Mouse (Mus musculus): ENCODE measurements around the gene Spns2. TPM values are rescaled to one million over a fixed set of nuclear protein-coding genes. Genes with fewer than 3 reads are reported as not detected.
"Not testable (repeated sequence)": the region's sequence is repeated elsewhere in the genome, so short reads cannot be mapped to it uniquely, and the experiment has no call there.

Spns2 gene
- polyA plus RNA-seq, 1 experiment from 2014 or later = 1.9 TPM

DNA sequence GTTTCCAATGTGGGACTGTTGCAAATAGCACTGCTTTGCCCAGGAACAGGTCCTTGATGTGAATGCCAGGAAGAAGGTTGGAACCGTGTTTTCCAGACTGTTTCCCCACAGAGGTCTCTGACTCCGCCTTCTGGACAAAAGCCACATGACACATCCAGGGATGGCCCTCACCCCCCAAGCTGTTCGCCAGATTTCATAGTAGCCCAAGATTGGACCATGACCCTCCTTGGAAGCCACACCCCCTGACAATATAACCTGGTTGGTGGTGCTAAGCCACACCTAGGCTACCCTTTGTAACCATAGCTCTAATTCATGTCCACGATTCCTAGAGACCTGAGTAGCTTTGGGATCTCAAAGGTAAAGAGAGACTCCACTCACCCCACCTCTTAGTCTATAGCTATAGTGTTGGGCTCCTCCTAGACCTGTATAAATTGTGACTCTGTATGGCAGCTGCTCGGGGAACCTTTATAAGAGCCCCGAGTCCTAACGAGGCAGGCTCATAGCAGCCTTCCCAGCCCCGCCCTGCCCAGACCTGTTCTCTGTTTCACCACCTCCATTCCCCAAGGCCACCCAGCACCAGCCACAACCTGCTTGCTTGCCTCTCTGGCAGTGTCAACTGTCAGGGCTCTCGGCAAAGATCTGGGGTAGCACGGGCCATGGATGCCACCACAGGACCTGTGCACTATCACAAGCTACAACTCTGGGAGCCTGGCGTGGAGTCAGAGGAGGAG is 54.6 kb downstream of the Spns2 start, which contains the start of gene Ggt6:
Ggt6 (plus strand) TSS at position 564 of the 731 bp plus-strand sequence.
- H3K4me2 ChIP-seq = no peak within 1 kb of the TSS
- no peak within 1 kb of the TSS for H3K9ac ChIP-seq
- no peak; the same call in 1 of the 2 replicates for ATAC-seq (ENCODE audit: extremely low read depth, insufficient number of reproducible peaks, low FRiP score, low TSS enrichment)
- H3K4me1 ChIP-seq = peaks cover 20% of the 10 kb centered on the region
- no peaks in the 10 kb centered on the region for H3K36me3 ChIP-seq
- WGBS = 52% methylated on average over 11 of the region's 11 CpGs
- H3K9me3 ChIP-seq = no peaks in the 10 kb centered on the region
- no peak within 1 kb of the TSS for H3K4me3 ChIP-seq
- no peak within 1 kb of the TSS for H3K27ac ChIP-seq (replicated peaks)
- 0 out of 2 replicates have a peak, but pooled peaks cover 6% of the 10 kb centered on the region for H3K27me3 ChIP-seq (replicated peaks)

DNA sequence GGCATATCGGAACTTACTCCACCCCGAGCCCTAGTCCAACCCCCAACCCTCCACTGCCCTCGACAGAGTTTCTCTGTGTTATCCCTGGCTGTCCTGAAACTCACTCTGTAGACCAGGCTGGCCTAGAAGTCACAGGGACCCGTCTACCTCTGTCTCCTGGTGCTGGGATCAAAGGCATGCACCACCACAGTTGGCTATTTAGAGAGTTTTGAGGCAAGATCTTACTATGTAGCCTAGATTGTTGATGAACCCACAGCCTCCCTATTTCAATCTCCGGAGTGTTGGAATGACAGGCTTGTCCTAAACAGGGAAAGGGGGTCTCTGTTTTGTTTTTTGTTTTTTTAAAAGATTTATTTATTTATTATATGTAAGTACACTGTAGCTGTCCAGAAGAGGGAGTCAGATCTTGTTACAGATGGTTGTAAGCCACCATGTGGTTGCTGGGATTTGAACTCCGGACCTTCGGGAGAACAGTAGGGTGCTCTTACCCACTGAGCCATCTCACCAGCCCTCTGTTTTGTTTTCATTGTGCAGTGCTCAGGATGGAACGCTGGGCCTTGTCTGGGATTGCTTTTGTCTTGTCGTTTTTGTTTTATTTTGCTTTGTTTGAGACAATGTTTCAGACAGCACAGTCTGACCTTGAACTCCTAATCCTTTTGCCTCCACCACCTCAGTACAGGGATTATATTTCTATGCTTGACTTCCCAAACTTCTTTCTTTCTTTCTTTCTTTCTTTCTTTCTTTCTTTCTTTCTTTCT is 59.2 kb downstream of the Spns2 start:
- WGBS = 59% methylated on average over 9 of the region's 9 CpGs
- not testable (repeated sequence) for H3K27ac ChIP-seq (replicated peaks); H3K9me3 ChIP-seq; ATAC-seq (ENCODE audit: extremely low read depth, insufficient number of reproducible peaks, low FRiP score, low TSS enrichment); H3K9ac ChIP-seq; H3K4me2 ChIP-seq; H3K36me3 ChIP-seq; H3K4me3 ChIP-seq; H3K27me3 ChIP-seq (replicated peaks)
- H3K4me1 ChIP-seq = peaks cover 10% of the 10 kb centered on the region

DNA sequence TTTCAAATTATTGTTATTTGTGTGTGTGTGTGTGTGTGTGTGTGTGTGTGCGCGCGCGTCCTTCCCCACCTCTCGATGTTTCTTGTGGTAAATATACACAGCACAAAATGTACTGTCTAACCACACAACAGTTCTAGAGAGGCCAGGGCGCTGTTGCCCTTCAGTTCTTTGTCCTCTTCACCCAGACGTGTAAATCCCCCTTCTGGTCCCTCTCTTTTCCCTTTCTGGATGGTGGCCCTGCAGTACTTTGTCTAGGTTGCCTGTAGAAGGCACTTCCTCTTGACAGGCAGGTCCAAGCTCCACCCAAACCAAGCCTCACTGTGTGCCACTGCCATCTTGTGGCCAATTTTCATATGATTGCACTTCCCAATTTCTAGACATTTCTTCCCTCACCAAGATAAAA is 60.4 kb downstream of the Spns2 start:
- peak overlapping the region; percentile 57 for H3K4me2 ChIP-seq
- H3K4me3 ChIP-seq = peak overlapping the region; percentile 28
- no peak overlapping the region for H3K27ac ChIP-seq (replicated peaks)
- H3K9ac ChIP-seq = no peak overlapping the region
- H3K36me3 ChIP-seq = no peaks in the 10 kb centered on the region
- 33% methylated on average over 7 of the region's 7 CpGs for WGBS
- H3K9me3 ChIP-seq = no peaks in the 10 kb centered on the region
- H3K27me3 ChIP-seq (replicated peaks) = no peaks in the 10 kb centered on the region
- 0 out of 2 replicates have a peak, but pooled peaks have one; percentile 51 for ATAC-seq (ENCODE audit: extremely low read depth, insufficient number of reproducible peaks, low FRiP score, low TSS enrichment)
- H3K4me1 ChIP-seq = no peaks in the 10 kb centered on the region

DNA sequence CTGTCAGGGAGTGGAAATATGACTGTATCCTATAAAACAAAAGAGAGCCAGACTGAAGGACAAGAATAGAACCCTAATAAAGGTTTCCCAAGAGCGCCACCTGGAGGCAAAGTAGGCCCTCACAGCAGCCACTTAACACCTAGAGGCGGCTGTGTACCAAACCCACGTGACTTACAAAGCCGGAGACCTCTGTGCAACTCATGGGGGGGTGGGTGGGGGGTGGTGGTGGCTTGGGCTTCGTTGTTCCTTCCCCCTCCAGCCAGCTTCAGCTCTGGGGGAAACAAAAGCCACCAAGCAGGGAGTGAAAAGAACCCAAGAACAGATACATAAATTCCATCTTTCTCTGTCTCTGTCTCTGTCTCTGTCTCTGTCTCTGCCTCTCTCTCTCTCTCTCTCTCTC is 61.0 kb downstream of the Spns2 start:
- no peaks in the 10 kb centered on the region for H3K36me3 ChIP-seq
- no peaks in the 10 kb centered on the region for H3K27me3 ChIP-seq (replicated peaks)
- H3K4me1 ChIP-seq = no peaks in the 10 kb centered on the region
- WGBS = 4% methylated on average over 5 of the region's 5 CpGs
- no peak overlapping the region for H3K27ac ChIP-seq (replicated peaks)
- no peak overlapping the region for H3K9ac ChIP-seq
- no peaks in the 10 kb centered on the region for H3K9me3 ChIP-seq
- no peak overlapping the region for H3K4me3 ChIP-seq
- H3K4me2 ChIP-seq = peak overlapping the region; percentile 57
- ATAC-seq (ENCODE audit: extremely low read depth, insufficient number of reproducible peaks, low FRiP score, low TSS enrichment) = no peak

DNA sequence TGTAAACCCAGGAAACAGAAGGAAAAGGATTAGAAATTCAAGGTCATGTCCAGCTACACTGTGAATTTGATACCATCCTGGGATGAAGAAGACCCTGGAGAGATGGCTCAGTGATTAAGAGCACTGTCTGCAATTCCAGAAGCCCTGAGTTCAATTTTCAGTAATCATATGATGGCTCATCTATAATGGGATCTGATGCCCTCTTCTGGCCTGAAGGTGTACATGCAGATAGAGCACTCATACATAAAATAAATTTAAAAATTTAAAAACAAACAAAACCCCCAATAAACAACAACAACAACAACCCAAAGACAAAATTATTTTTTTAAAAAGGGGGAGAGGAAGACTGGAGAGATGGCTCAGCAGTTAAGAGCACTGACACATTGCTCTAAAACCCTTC is 62.8 kb downstream of the Spns2 start:
- Histone ChIP-seq H3K27me3 (replicated peaks) (no peaks in the 10 kb centered on the region), H3K4me2 (no peak overlapping the region), H3K4me1 (no peaks in the 10 kb centered on the region), H3K36me3 (no peaks in the 10 kb centered on the region), H3K4me3 (no peak overlapping the region), H3K9ac (no peak overlapping the region), H3K9me3 (no peaks in the 10 kb centered on the region), H3K27ac (replicated peaks) (no peak overlapping the region)
- no peak for ATAC-seq (ENCODE audit: extremely low read depth, insufficient number of reproducible peaks, low FRiP score, low TSS enrichment)

DNA sequence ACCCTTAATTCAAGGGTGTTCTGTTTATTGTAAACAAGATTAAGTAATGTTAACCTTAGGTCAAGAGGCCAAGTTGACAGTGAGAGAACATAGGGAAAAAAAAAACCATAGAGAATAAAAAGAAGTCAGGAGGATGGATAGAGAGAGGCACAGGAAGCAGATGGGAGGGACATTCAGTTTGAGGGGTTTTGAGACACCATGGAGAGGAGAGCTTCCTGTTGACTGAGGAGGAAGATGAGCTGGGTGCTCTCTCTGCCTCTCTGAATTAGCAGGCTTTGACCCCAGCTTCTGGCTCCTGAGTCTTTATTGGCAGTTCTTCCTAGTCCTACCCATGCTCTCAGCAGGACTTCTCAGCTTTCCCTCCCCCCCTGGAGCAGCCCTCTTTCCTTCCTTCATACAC is 64.5 kb downstream of the Spns2 start:
- no peak for ATAC-seq (ENCODE audit: extremely low read depth, insufficient number of reproducible peaks, low FRiP score, low TSS enrichment)
- Histone ChIP-seq H3K9me3 (no peaks in the 10 kb centered on the region), H3K9ac (no peak overlapping the region), H3K4me1 (no peaks in the 10 kb centered on the region), H3K4me3 (no peak overlapping the region), H3K36me3 (no peaks in the 10 kb centered on the region), H3K27ac (replicated peaks) (no peak overlapping the region), H3K27me3 (replicated peaks) (no peaks in the 10 kb centered on the region), H3K4me2 (no peak overlapping the region)

DNA sequence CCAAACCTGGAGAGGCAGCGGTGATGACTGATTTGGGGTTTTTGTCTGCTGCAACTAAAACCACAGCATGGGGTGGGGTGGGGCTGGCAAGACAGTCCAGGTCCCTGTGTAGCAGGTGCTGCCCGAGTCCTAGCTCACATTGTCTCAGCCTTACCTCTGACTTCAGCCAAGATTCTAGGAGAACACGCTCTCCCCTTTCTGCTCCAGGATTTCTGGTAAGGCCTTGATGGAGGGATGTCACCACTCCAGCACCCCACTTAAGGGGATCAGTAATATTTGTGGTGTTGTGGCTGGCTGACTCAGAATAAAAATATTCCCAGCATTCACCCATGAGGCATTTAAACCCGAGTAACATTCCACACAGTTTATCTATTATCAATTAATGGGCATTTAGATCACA is 66.0 kb downstream of the Spns2 start:
- Histone ChIP-seq H3K36me3 (no peaks in the 10 kb centered on the region), H3K27me3 (replicated peaks) (no peaks in the 10 kb centered on the region), H3K4me2 (no peak overlapping the region), H3K9ac (no peak overlapping the region), H3K9me3 (no peaks in the 10 kb centered on the region), H3K4me3 (no peak overlapping the region), H3K27ac (replicated peaks) (no peak overlapping the region), H3K4me1 (peaks cover under 1% of the 10 kb centered on the region; the same call in 1 of the 2 replicates)
- 77% methylated on average over 4 of the region's 4 CpGs for WGBS
- ATAC-seq (ENCODE audit: extremely low read depth, insufficient number of reproducible peaks, low FRiP score, low TSS enrichment) = no peak

DNA sequence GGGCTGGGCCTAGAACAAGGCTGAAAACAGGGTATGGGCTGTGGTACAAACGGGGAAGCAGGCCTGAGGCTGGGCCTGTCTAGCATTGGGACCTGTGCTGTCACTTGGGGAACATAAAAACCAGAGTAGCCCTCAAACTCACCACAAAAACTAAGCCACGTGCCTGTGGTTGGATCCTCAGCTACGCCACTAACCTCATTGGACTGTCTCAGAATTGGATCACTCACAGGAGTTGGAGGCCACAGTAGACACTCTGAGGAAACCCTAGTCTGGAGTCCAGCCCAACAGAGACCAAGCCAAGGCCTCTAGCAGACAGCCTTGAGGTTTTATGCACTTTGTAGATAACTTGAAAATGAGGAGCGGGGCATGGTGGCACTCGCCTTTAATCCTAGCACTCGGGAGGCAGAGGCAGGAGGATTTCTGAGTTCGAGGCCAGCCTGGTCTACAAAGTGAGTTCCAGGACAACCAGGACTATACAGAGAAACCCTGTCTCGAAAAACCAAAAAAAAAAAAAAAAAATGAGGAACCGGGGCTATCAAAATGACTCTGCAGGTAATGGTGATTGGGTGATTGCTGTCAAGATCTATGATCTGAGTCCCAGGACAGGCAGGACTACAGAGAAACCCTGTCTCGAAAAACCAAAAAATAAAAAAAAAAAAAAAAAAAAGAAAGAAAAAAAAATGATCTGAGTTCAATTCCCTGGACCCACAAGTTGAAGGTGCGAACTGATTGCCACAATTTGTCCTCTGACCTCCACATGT is 68.0 kb downstream of the Spns2 start:
- Histone ChIP-seq H3K4me3 (no peak overlapping the region), H3K27ac (replicated peaks) (no peak overlapping the region), H3K4me2 (no peak overlapping the region), H3K9me3 (no peaks in the 10 kb centered on the region), H3K9ac (no peak overlapping the region), H3K4me1 (peaks cover 21% of the 10 kb centered on the region), H3K36me3 (no peaks in the 10 kb centered on the region), H3K27me3 (replicated peaks) (no peaks in the 10 kb centered on the region)
- ATAC-seq (ENCODE audit: extremely low read depth, insufficient number of reproducible peaks, low FRiP score, low TSS enrichment) = no peak
- WGBS = 83% methylated on average over 11 of the region's 11 CpGs

DNA sequence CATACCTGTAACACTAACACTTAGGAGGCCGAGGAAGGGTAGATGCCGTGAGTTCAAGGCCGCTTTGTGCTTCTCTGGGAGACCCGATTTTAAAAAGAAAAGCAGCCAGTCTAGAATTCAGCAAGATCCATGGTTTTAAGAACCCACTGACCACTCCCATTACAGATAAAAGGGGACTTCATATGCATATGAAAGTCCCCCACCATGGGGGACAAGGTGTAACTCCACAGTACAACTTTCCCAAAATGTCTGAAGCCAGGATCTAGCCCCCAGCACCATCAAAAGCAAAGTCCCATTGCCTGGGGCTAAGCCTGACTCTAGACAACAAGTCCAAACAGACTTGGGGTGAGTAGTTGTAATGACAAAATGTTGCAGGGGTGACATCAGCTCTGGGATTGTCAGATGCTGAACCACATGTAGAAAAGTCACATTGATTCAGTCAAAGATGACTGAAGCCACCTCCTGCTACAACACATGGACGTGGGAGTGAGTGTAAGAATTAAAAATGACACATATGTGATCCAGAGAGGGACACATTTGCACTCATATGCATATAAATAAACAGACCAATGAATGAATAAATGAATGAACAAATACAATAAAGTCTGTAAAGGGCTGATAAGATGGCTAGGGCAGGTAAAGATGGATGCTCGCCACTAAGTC is 69.1 kb downstream of the Spns2 start:
- H3K27ac ChIP-seq (replicated peaks) = no peak overlapping the region
- no peaks in the 10 kb centered on the region for H3K9me3 ChIP-seq
- H3K4me1 ChIP-seq = peaks cover 32% of the 10 kb centered on the region
- H3K27me3 ChIP-seq (replicated peaks) = no peaks in the 10 kb centered on the region
- no peak for ATAC-seq (ENCODE audit: extremely low read depth, insufficient number of reproducible peaks, low FRiP score, low TSS enrichment)
- no peaks in the 10 kb centered on the region for H3K36me3 ChIP-seq
- no peak overlapping the region for H3K4me3 ChIP-seq
- H3K9ac ChIP-seq = no peak overlapping the region
- no peak overlapping the region for H3K4me2 ChIP-seq
- 86% methylated on average over 6 of the region's 6 CpGs for WGBS

DNA sequence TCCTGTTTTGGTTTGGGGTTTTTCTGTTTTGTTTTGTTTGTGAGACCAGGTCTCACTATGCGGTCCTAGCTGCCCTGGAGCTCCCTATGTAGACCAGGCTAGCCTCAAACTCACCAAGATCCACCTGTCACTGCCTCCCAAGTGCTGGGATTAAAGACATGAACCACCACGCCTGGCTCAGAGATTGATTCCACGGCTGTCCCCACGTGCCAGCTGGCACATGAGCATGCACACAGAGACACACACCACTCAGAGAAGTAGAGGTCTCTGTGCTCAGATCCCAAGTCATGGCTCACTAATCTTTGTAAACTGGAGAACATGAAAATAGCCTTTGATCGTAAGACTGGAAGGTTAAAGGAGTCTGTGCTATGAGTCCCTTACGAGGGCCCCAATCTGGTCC is 70.7 kb downstream of the Spns2 start:
- H3K4me3 ChIP-seq = no peak overlapping the region

DNA sequence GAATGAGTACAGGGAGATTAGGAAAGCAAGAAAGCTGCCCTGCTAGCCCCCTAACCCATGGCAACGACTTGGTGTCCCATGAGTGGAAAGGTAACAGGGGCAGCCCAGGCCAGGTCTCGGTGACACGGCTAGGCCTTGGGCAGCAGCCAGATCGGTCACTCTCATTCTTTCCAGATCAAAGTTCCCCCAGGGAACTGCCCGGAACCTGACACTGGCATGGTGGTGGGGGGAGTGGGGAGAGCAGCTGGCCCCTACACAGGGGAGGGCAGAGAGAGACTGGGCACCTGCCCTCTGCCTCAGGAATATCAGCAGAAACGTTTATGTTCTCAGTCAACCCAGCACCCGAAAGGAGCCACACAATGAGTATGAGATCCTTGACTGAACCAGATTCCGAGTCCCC is 71.5 kb downstream of the Spns2 start:
- peak overlapping the region; percentile 85 for H3K27ac ChIP-seq (replicated peaks)
- ATAC-seq (ENCODE audit: extremely low read depth, insufficient number of reproducible peaks, low FRiP score, low TSS enrichment) = no peak
- H3K4me2 ChIP-seq = no peak overlapping the region
- no peak overlapping the region for H3K4me3 ChIP-seq
- 36% methylated on average over 8 of the region's 8 CpGs for WGBS
- no peaks in the 10 kb centered on the region for H3K36me3 ChIP-seq
- H3K4me1 ChIP-seq = peaks cover 55% of the 10 kb centered on the region
- peak overlapping the region; percentile 11; the same call in 1 of the 2 replicates for H3K9ac ChIP-seq
- no peaks in the 10 kb centered on the region for H3K9me3 ChIP-seq
- no peaks in the 10 kb centered on the region for H3K27me3 ChIP-seq (replicated peaks)

More for the DNA sequence above, 70.7 kb downstream of the Spns2 start:
- Histone ChIP-seq H3K9me3 (no peaks in the 10 kb centered on the region), H3K36me3 (no peaks in the 10 kb centered on the region), H3K27me3 (replicated peaks) (no peaks in the 10 kb centered on the region), H3K4me1 (peaks cover 47% of the 10 kb centered on the region), H3K27ac (replicated peaks) (0 out of 2 replicates have a peak overlapping the region, but pooled peaks have one; percentile 85), H3K9ac (no peak overlapping the region), H3K4me2 (no peak overlapping the region)
- 83% methylated on average over 6 of the region's 6 CpGs for WGBS
- ATAC-seq (ENCODE audit: extremely low read depth, insufficient number of reproducible peaks, low FRiP score, low TSS enrichment) = no peak
